ENCODE assay signal across 27 mouse cellular contexts in genomic region chr8:103932681-103933080, GRCm38 (mm10).
A peak's percentile ranks its signal among the peaks of the same experiment; 100 is the strongest.
DNase-seq lines count a peak whose midpoint lies in the region; ATAC-seq and TF ChIP-seq lines count a peak whose summit lies in the region.
"Had no signal": no experiment of that assay in that cellular context is flagged by ENCODE, and none has a peak within 500 bp of the region (broad histone marks: within the 10 kb centered on the region; RNA-seq: fewer than 3 reads in every experiment).

No protein-coding gene starts in this region.

- 69% methylated on average over 1 of the region's 1 CpGs for WGBS in kidney, embryonic 15.5 days
- WGBS in lung, embryonic 15.5 days = 38% methylated on average over 1 of the region's 1 CpGs
- 43% methylated on average over 1 of the region's 1 CpGs for WGBS in embryonic facial prominence, embryonic 10.5 days
- WGBS in limb, embryonic 14.5 days = 10% methylated on average over 1 of the region's 1 CpGs

- no peak overlapping the region for H3K27ac ChIP-seq in kidney, embryonic 15.5 days
- H3K27ac ChIP-seq in lung, embryonic 15.5 days = no peak overlapping the region
- H3K27ac ChIP-seq in embryonic facial prominence, embryonic 10.5 days (replicated peaks) = no peak overlapping the region
- no peak overlapping the region for H3K27ac ChIP-seq in limb, embryonic 14.5 days (replicated peaks; ENCODE audit: low read depth, low read length)
- H3K27ac ChIP-seq: forebrain, embryonic 13.5 days; heart, adult 2 months; heart, embryonic 15.5 days; layer of hippocampus, adult 2 months; liver, embryonic 14.5 days; midbrain, embryonic 10.5 days had no signal

- 0 out of 2 replicates have a peak, but pooled peaks have one; percentile 56 for ATAC-seq in kidney, embryonic 15.5 days (replicated peaks; ENCODE audit: low FRiP score)
- peak; percentile 80; the same call in 1 of the 2 replicates for ATAC-seq in lung, embryonic 15.5 days (ENCODE audit: borderline replicate concordance, extremely low read depth, low FRiP score, low TSS enrichment)
- no peak for ATAC-seq in limb, embryonic 14.5 days (ENCODE audit: low FRiP score, low read depth)
- ATAC-seq: CD4-positive, CD25-positive, alpha-beta regulatory T cell, adult 4 months; forebrain, embryonic 13.5 days; hindbrain, embryonic 16.5 days; midbrain, embryonic 16.5 days had no signal

- no peak for DNase-seq in kidney, postnatal 25 days
- DNase-seq in lung, adult 18-20 months = no peak
- DNase-seq in embryonic facial prominence, embryonic 10.5 days (ENCODE audit: low spot score) = peak; percentile 46
- DNase-seq in limb, embryonic 14.5 days (ENCODE audit: low spot score) = peak; percentile 19
- no peak for DNase-seq in MN1 (ENCODE audit: low spot score)
- DNase-seq: adrenal gland, postnatal 36 days; cerebellum, adult 2 months; cerebellum, postnatal 14 days; gastrocnemius, postnatal 36 days; heart, adult 2 months; kidney, adult 18-20 months; kidney, postnatal 36 days; liver; lung, postnatal 10 days; right cerebral cortex, postnatal 25 days; thymus, adult 2 months; thymus, postnatal 36 days had no signal

- no peak overlapping the region for H3K4me2 ChIP-seq in kidney, embryonic 15.5 days
- H3K4me2 ChIP-seq in lung, embryonic 15.5 days = no peak overlapping the region
- H3K4me2 ChIP-seq in limb, embryonic 14.5 days (replicated peaks; ENCODE audit: low read depth, low read length, severe bottlenecking) = no peak overlapping the region
- H3K4me2 ChIP-seq: forebrain, embryonic 13.5 days; heart, embryonic 15.5 days had no signal

- H3K4me3 ChIP-seq in kidney, embryonic 15.5 days (replicated peaks) = no peak overlapping the region
- H3K4me3 ChIP-seq in lung, embryonic 15.5 days = no peak overlapping the region
- no peak overlapping the region for H3K4me3 ChIP-seq in embryonic facial prominence, embryonic 10.5 days
- H3K4me3 ChIP-seq in limb, embryonic 14.5 days (replicated peaks; ENCODE audit: low read length) = no peak overlapping the region
- H3K4me3 ChIP-seq: forebrain, embryonic 13.5 days; heart, adult 2 months; heart, embryonic 15.5 days; layer of hippocampus, adult 2 months; midbrain, embryonic 10.5 days had no signal

- no peak overlapping the region for H3K9ac ChIP-seq in kidney, embryonic 15.5 days
- no peak overlapping the region for H3K9ac ChIP-seq in lung, embryonic 15.5 days
- H3K9ac ChIP-seq in limb, embryonic 14.5 days (ENCODE audit: low read depth, low read length, severe bottlenecking) = no peak overlapping the region
- H3K9ac ChIP-seq: forebrain, embryonic 13.5 days; heart, embryonic 15.5 days; liver, embryonic 14.5 days had no signal

- H3K36me3 ChIP-seq in kidney, embryonic 15.5 days = no peaks in the 10 kb centered on the region
- H3K36me3 ChIP-seq in lung, embryonic 15.5 days = no peaks in the 10 kb centered on the region
- no peaks in the 10 kb centered on the region for H3K36me3 ChIP-seq in embryonic facial prominence, embryonic 10.5 days (replicated peaks)
- no peaks in the 10 kb centered on the region for H3K36me3 ChIP-seq in limb, embryonic 14.5 days (ENCODE audit: control insufficient read depth, insufficient read depth, low read length)
- H3K36me3 ChIP-seq: heart, embryonic 15.5 days; midbrain, embryonic 10.5 days had no signal

- no peaks in the 10 kb centered on the region for H3K27me3 ChIP-seq in kidney, embryonic 15.5 days
- H3K27me3 ChIP-seq in lung, embryonic 15.5 days = no peaks in the 10 kb centered on the region
- no peaks in the 10 kb centered on the region for H3K27me3 ChIP-seq in embryonic facial prominence, embryonic 10.5 days (replicated peaks; ENCODE audit: low read depth, poor library complexity, severe bottlenecking)
- H3K27me3 ChIP-seq in limb, embryonic 14.5 days (ENCODE audit: control insufficient read depth, insufficient read depth, low read length) = no peaks in the 10 kb centered on the region
- H3K27me3 ChIP-seq: forebrain, embryonic 13.5 days; heart, embryonic 15.5 days had no signal

- H3K4me1 ChIP-seq in kidney, embryonic 15.5 days = no peaks in the 10 kb centered on the region
- H3K4me1 ChIP-seq in lung, embryonic 15.5 days = no peaks in the 10 kb centered on the region
- H3K4me1 ChIP-seq in embryonic facial prominence, embryonic 10.5 days = peaks cover 13% of the 10 kb centered on the region; the same call in 1 of the 2 replicates
- H3K4me1 ChIP-seq in limb, embryonic 14.5 days (ENCODE audit: control insufficient read depth, insufficient read depth, low read length) = no peaks in the 10 kb centered on the region
- H3K4me1 ChIP-seq: forebrain, embryonic 13.5 days; midbrain, embryonic 10.5 days had no signal

- TF ChIP-seq POLR2A in limb, embryonic 14.5 days (IDR thresholded peaks at IDR 0.05; ENCODE audit: borderline replicate concordance, extremely low read depth, insufficient read depth, insufficient read length) = no peak

- H3K9me3 ChIP-seq in kidney, embryonic 15.5 days (replicated peaks) = no peaks in the 10 kb centered on the region
- H3K9me3 ChIP-seq in lung, embryonic 15.5 days = no peaks in the 10 kb centered on the region
- H3K9me3 ChIP-seq in embryonic facial prominence, embryonic 10.5 days = no peaks in the 10 kb centered on the region
- no peaks in the 10 kb centered on the region for H3K9me3 ChIP-seq in limb, embryonic 14.5 days (ENCODE audit: control insufficient read depth, low read length)
- H3K9me3 ChIP-seq: forebrain, embryonic 13.5 days; heart, embryonic 15.5 days; midbrain, embryonic 10.5 days had no signal

Comparison
In these comparisons a context has a peak if more than half of its experiments do, and no peak if none do; other contexts are left out.
1. DNase-seq: peak in embryonic facial prominence, embryonic 10.5 days (single experiment) and limb, embryonic 14.5 days (single experiment); none in kidney, postnatal 25 days (0 of 2), lung, adult 18-20 months (0 of 2) and MN1 (single experiment).